Mouse (Mus musculus): ENCODE data around the gene Gm8994. TPM values are rescaled to one million over a fixed set of nuclear protein-coding genes. Genes with fewer than 3 reads are reported as not detected.
"Not testable (repeated sequence)": the region's sequence is repeated elsewhere in the genome, so short reads cannot be mapped to it uniquely, and the experiment has no call there.

Gm8994 gene
- not detected for total RNA-seq (2021)

GRCm38 (mm10) chr6:136327239-136327638 is at the start of gene Gm8994:
Gene Gm8994 (plus strand): TSS chr6:136327539.
- DNase-seq; intact Hi-C loops (cut with DNase I): not testable (repeated sequence)

GRCm38 (mm10) chr6:136277685-136278084 is 49.7 kb upstream of the Gm8994 start:
- intact Hi-C loops (cut with DNase I), result no loop called here
- no peak for DNase-seq

GRCm38 (mm10) chr6:136284565-136284964 is 42.8 kb upstream of the Gm8994 start:
- intact Hi-C loops (cut with DNase I), result no loop called here
- DNase-seq, result no peak

- no peak for DNase-seq
- intact Hi-C loops (cut with DNase I), result no loop called here
These were observed 41.2 kb upstream of the Gm8994 start for GRCm38 (mm10) chr6:136286180-136286579.

GRCm38 (mm10) chr6:136286589-136286988 is 40.8 kb upstream of the Gm8994 start:
- DNase-seq, result no peak
- intact Hi-C loops (cut with DNase I), result no loop called here

GRCm38 (mm10) chr6:136291424-136291823 is 35.9 kb upstream of the Gm8994 start:
- intact Hi-C loops (cut with DNase I), result no loop called here

GRCm38 (mm10) chr6:136291951-136292714 is 35.2 kb upstream of the Gm8994 start:
- no peak for DNase-seq
- intact Hi-C loops (cut with DNase I), result no loop called here

More at GRCm38 (mm10) chr6:136291424-136291823, 35.9 kb upstream of the Gm8994 start:
- DNase-seq, result no peak

GRCm38 (mm10) chr6:136293700-136294099 is 33.6 kb upstream of the Gm8994 start:
- DNase-seq, result no peak
- intact Hi-C loops (cut with DNase I), result no loop called here

- intact Hi-C loops (cut with DNase I), result no loop called here
- peak; percentile 87 for DNase-seq
These were observed 31.5 kb upstream of the Gm8994 start for GRCm38 (mm10) chr6:136295821-136296220.

- DNase-seq, result no peak
- intact Hi-C loops (cut with DNase I), result no loop called here
These were observed 31.1 kb upstream of the Gm8994 start for GRCm38 (mm10) chr6:136296251-136296650.

- no peak for DNase-seq
- intact Hi-C loops (cut with DNase I), result no loop called here
These were observed 23.8 kb upstream of the Gm8994 start for GRCm38 (mm10) chr6:136303514-136303913.

- intact Hi-C loops (cut with DNase I), result no loop called here
These were observed 22.9 kb upstream of the Gm8994 start for GRCm38 (mm10) chr6:136304369-136304988.

GRCm38 (mm10) chr6:136309487-136309886 is 17.9 kb upstream of the Gm8994 start:
- intact Hi-C loops (cut with DNase I), result no loop called here
- no peak for DNase-seq

More at GRCm38 (mm10) chr6:136304369-136304988, 22.9 kb upstream of the Gm8994 start:
- DNase-seq, result no peak

GRCm38 (mm10) chr6:136328416-136328815 is 1.1 kb downstream of the Gm8994 start:
- DNase-seq; intact Hi-C loops (cut with DNase I): not testable (repeated sequence)

- intact Hi-C loops (cut with DNase I), result no loop called here
- no peak for DNase-seq
These were observed 13.3 kb downstream of the Gm8994 start for GRCm38 (mm10) chr6:136340669-136341068.

GRCm38 (mm10) chr6:136341093-136341492 is 13.8 kb downstream of the Gm8994 start:
- intact Hi-C loops (cut with DNase I), result no loop called here
- DNase-seq, result no peak

GRCm38 (mm10) chr6:136343868-136344267 is 16.5 kb downstream of the Gm8994 start:
- no peak for DNase-seq
- intact Hi-C loops (cut with DNase I), result no loop called here

- intact Hi-C loops (cut with DNase I), result no loop called here
- DNase-seq, result no peak
These were observed 17.7 kb downstream of the Gm8994 start for GRCm38 (mm10) chr6:136345034-136345433.

- intact Hi-C loops (cut with DNase I), result no loop called here
These were observed 18.3 kb downstream of the Gm8994 start for GRCm38 (mm10) chr6:136345641-136346040.

GRCm38 (mm10) chr6:136347053-136347452 is 19.7 kb downstream of the Gm8994 start:
- intact Hi-C loops (cut with DNase I), result no loop called here
- no peak for DNase-seq

More at GRCm38 (mm10) chr6:136345641-136346040, 18.3 kb downstream of the Gm8994 start:
- DNase-seq, result no peak

GRCm38 (mm10) chr6:136347631-136348030 is 20.3 kb downstream of the Gm8994 start:
- intact Hi-C loops (cut with DNase I), result no loop called here

More at GRCm38 (mm10) chr6:136347631-136348030, 20.3 kb downstream of the Gm8994 start:
- DNase-seq, result no peak
